Mouse (Mus musculus) hindlimb bud, embryonic 11.5 days (tissue): ENCODE measurements around the gene Clec12a.
"Not testable (repeated sequence)": the region's sequence is repeated elsewhere in the genome, so short reads cannot be mapped to it uniquely, and the experiment has no call there.

Experiments used
- DNase-seq: peaks from one replicate; pipeline ENCODE4 v3.0.0-alpha.2; 2012; ENCODE audit warnings: low read depth, low spot score; ENCODE audit errors: extremely low spot score

Clec12a gene

GRCm38 (mm10) chr6:129342391-129342790, at the start of gene Clec12a:
TSS of gene Clec12a (plus strand) at chr6:129342691.
- not testable (repeated sequence) for DNase-seq

DNA sequence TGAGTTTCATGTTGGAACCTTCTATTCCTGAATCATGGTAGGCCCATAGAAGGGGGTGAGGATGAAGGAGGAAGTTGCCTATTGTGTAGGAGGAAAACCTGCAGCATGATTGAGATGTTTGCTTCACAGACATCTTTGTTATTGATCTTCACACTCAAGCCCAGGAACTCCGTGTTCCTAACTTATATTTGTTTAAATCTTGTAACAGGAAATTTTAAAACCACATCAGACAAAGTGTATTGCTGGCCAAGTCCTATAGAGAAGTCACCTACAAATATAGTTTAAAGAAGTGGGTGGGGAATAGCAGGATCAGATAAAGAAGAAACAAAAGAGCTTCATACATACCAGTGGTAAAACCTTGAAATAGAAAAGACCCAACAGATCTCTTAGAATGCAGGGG, 38.3 kb upstream of the Clec12a start:
- DNase-seq, result no peak

DNA sequence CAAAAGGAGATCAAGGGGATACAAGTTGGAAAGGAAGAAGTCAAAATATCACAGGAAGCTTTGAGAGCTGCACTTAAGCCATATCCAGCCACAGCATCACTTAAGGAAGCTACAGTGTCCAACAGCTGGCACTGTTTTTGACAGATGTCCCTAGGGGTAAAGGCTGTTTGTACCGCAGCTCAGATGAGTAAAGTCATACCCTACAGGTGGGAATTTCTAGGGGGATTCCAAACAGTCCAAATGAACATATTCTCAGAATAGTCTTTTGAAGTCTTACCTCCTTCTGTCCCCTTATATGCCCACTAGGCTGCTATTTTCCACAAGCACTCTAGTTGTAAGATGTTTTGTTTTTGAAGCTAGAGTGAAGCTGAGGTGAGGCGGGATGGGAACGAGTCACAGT, 30.0 kb upstream of the Clec12a start:
- no peak for DNase-seq

- no peak for DNase-seq
These were observed 27.8 kb upstream of the Clec12a start for GRCm38 (mm10) chr6:129314655-129315168.

DNA sequence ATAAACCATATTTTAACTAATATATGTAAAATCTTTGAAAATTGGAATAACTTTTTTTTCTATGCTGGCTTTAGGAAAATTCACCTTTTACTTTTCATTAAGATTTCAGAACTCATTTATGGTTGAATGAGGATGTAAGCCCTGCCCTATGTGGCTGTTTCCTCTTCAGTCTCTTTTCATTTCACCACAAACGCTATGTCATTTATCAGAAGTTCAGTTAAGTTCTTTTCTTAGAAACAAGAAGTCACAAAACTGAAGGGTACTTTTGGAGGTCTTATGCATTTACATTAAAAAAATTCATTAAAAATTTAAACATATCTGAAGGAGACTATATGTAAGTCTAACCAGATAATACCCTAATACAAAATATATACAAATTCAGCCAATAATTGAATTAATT, 26.8 kb upstream of the Clec12a start:
- no peak for DNase-seq

DNA sequence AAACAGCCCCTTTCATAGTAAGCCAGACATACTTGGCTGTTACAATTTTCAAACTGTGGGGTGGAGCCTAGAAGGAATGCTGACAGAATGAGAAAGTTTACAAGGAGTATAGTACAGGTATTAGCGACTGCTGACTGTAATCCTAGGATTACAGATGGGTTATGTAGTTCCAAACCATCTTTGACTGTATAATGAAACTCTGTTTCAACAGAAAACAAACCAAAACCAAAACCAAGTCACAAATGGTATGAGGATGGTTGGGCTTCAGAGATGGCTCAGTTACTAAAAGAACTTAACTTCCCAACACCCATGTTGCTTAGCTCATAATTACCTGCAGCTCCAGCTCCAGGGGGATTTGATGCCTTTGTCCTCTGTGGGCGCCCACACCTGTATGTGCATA, 26.0 kb upstream of the Clec12a start:
- no peak for DNase-seq

GRCm38 (mm10) chr6:129318395-129318794, 24.1 kb upstream of the Clec12a start:
- DNase-seq, result no peak

DNA sequence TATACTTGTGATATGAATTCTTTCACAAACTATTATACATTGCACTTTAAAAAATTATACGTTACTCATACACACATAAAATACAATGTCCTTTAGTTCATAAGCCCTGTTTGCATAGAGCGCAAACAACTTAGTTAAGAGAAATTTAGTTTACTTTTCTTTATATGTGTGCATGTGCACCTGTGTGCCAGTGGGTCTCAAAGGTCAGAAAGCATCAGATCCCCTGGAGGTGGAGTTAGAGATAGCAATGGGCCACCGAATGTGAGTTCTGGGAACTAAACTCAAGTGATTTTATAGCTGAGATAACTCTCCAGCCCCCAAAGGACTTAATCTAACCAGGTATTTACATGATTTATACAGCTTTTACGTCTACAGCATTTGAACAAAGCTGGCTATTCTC, 23.2 kb upstream of the Clec12a start:
- DNase-seq, result no peak

GRCm38 (mm10) chr6:129326016-129326415, 16.5 kb upstream of the Clec12a start:
- DNase-seq, result no peak

- no peak for DNase-seq
These were observed 15.8 kb upstream of the Clec12a start for GRCm38 (mm10) chr6:129326568-129327150.

DNA sequence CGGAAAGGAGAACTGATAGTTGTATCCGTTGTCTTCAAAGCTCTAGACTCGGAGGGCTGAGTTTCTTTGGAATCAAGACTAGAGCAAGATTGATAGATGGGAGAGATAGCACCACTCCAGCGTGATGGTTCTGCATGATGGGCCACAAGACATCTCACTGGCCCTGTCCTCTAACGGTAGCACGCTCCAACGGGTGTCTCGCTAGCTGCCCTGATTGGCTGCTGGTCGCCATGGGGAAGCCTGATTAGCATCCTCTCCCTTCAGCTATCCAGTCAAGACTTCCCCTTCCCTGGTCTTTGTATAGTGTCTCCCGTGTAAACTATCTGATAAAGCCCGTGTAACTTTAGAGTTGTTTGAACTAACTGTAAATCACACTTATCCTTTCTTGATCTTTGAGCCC, 10.9 kb upstream of the Clec12a start, which contains the start of gene 4922502D21Rik:
4922502D21Rik (minus strand) TSS at position 187 of the 400 bp plus-strand sequence.
- no peak for DNase-seq

GRCm38 (mm10) chr6:129333674-129334078, 8.8 kb upstream of the Clec12a start:
- DNase-seq, result no peak

DNA sequence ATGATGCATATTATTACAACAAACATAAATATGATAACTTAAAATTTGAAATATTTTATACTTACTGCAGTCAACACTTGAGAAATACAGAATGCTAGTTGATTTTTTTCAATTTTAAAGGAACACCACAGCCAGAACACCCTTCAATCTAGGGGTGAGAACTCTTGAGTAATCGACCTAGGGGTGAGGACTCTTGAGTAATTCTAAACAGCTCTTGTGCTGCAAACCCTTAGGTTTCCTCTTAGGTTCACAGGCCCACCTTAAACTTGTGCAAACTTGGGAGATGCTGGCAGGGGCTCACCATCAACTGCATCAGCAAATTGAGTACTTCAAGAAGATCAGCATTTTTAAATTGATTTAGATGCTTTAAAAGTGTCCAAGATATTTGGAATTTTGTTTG, 4.7 kb upstream of the Clec12a start:
- no peak for DNase-seq

GRCm38 (mm10) chr6:129344408-129344807, 1.9 kb downstream of the Clec12a start:
- DNase-seq, result no peak

GRCm38 (mm10) chr6:129349524-129350352, 7.2 kb downstream of the Clec12a start:
- DNase-seq, result no peak

DNA sequence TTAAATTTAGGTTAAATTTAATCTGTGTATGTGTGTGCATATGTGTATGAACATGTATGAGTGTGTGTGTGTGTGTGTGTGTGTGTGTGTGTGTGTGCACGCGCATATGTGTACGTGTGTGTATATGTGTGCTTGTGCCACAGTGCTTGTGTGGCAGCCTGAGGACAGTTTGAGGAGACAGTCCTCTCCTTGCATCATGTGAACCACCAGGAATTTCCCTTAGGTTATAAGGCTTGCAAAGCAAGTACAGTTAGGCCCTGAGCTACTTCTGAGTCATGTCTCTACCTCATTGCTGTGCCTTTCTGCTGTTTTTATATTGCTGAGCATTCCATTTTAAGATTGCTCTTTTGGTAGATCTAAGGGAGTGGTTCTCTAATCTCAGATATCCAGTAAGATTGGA, 8.6 kb downstream of the Clec12a start:
- DNase-seq, result no peak

DNA sequence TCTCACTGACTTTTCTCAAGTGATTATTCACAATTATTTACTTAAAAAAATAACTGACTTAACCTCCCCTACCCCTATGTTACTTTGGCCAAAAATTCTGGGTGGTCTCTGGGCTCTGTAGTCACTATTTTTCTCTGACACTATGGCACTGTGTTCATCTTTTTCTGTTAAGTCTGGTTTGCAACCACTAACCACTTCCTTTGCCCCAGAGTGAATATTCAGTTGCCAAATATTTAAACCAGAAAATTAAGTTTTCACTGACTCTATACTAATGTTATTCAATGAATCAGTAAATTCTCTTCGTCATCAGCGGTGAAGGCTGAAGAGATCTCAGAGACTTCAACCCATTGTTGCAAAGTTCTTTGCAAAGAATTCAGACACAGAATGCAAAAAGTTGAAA, 13.3 kb downstream of the Clec12a start:
- no peak for DNase-seq

DNA sequence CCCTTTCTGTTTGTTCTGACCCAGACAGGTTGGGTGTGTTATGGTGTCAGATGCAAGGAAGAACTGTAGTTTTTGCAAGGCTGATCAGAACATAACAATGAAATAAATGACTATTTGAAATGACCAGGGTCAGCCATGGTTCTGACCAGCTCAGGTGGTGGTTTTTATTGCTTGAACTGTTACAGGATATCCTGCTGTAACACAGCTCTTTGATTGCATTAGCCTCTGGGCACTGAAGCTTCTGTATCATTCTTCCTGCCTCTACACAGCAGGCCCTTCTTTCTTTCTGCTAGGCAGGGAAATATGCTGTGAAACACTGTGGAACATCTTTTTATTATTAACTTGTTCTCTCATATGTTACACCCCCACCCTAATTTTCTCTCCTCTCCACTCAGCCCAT, 13.9 kb downstream of the Clec12a start:
- DNase-seq, result no peak

GRCm38 (mm10) chr6:129359515-129359914, 17.0 kb downstream of the Clec12a start:
- DNase-seq, result no peak

GRCm38 (mm10) chr6:129363942-129364341, 21.5 kb downstream of the Clec12a start:
- DNase-seq, result no peak

GRCm38 (mm10) chr6:129365959-129366359, 23.5 kb downstream of the Clec12a start:
- DNase-seq, result peak; percentile 47
